Mouse (Mus musculus) urinary bladder, adult 2 months (tissue): ENCODE results near the gene Epha8. TPM values are rescaled to one million over a fixed set of nuclear protein-coding genes. Genes with fewer than 3 reads are reported as not detected.

ENCODE experiments used
- DNase-seq: peaks from one replicate; pipeline ENCODE4 v3.0.0; 2022; ENCODE audit warnings: low spot score
- polyA plus RNA-seq: library from polyadenylated mRNA; depleted of rRNA; stranded (reverse); fragments of >200 nt; gene quantifications from 2 replicates; pipeline ENCODE4 v1.2.3, GENCODE M21; 2012

The Epha8 gene
- polyA plus RNA-seq, 1 experiment = 0.03 TPM

DNA sequence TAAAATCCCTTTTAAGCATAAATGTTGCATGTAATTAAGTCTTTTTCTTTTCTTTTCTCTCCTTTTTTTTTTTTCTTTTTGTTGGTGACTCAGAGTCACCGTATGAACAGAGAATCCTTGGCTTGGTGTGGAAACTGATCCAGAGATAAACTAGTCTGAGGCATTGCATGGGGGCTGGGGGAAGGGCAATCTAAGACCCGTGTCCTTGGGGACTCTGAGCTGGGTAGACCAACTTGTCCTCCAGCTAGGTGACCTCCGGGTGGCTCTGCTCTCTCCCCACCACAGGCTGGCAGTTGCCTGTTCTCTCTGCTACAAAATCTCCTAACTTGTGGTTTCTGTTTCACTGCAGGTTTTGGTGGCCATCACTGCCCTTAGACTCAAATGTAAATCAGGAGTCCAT lies 3.5 kb upstream of the Epha8 start:
- DNase-seq = no peak

DNA sequence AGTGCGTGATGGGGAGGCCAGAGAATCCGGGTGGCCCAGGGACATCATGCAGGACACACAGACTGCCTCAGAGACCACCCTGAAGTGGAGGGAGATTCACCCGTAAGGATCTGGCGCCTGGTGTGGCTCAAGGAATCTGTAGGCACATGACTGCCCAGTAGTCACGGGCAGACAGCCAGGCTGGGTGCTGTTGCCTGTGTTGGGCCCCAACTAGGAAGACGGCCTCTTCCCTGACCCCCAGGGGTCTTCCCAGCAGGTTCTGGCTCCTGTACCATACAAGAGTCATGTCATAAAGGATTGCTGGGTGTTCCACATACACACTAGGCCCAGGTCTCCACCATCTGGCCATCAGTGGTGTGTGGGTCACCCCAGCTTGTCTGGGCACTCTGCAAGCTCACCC lies 2.1 kb downstream of the Epha8 start:
- no peak for DNase-seq

DNA sequence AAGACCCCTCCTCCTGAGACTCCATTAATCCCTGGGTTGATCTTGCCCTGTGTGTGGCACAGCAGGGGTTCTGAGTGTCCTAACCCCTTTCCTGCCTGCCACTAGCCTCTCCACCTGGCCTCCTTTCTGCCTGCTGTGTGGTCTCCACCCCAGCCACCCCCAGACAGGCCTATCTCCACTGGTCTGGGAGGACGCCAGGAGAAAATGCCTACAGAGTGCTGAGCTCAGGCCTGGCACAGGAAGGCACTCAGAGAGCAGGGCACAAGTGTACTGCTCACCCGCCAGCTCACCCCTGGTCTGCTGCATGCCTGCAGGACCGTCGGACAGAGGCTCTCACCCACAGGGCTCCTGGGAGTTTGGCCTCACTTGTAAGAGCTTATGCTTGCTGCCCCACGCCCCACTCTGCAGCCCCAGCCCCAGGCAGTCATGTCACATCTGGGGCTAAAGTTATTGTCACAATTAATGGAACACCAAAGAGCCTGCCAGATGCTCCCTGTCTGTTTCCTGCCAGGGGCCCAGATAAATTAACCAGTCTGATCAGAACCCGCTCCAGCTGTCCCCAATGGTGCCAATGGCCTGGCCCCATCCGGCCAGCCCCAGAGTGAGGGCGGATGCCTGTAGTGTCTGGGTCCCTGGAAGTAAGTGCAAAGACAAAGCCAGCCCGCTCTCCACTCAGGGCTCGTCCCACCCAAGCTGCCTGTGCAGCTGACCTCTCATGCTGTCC lies 7.2 kb downstream of the Epha8 start:
- DNase-seq = no peak

DNA sequence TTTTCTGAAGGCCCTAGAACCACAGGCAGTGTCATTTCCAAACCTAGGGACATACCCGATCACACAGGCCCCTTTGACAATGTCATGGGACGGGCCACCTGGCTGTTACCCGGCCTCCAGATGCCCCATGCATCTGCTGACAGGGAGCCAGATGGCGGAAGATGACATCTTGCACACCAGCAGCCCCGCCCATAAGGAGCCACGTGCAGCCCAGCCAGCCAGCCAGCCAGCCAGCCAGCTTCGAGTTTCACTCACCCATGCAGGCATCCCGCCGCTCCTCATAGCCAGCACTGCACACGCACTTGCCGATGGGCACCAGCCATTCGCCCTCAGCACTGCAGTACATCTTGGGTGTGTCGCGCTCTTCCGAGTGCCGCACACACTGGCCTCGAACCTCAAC lies 11.2 kb downstream of the Epha8 start:
- DNase-seq = no peak

DNA sequence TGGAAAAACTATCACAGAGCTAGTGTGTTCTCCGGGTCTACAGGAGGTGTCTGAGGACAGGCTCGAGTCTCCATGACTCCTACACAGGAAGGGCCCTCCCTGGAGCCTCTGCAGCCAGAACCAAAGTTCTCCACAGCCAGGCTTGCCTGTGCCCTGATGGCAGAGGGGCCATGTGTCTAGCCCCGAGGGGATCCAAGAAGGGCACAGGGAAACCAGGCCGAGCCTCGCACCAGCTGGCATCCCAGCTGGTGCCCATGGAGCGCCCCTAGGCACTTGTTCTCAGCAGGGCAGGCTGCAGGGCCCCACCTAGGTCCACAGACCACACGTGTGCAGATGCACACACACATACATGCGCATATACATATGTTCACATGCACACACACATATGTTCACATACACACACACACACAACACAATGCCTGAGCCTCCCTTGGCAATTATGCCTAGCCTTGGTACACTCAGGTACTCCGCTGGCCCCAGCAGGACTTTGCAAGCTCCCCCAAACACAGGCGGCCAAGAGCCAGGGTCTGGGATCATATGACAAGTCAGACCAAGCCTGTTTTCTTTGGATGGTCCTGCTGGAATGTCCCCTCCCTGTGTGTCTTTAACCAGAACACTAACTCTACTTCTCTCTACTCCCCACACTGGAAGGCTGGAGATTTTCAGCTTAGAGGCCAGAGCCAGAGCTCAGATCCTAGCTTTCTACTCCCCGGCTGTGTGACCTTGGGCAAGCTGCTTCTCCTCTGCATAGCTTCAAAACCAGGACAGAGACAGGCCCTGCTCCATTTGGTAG lies 11.9 kb downstream of the Epha8 start:
- no peak for DNase-seq

DNA sequence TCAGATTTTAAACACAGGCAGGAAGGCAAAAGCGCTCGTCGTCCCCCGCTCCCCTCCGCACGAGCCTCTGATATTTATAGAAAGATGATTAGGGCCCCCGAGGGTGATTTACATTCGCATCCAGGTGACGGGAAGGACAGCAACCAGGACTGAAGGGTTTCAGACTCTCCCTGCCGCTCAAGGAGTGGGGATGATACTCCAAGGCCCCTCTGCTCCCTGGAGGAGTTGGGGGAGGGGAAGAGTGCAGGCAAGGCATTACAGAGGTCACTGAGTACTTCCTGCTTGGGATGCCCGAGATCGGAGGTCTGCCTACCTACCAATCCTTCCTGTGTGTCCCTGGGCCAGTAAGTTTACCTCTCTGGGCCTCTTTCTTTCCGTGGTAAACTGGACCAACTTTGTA lies 13.4 kb downstream of the Epha8 start:
- DNase-seq = no peak

DNA sequence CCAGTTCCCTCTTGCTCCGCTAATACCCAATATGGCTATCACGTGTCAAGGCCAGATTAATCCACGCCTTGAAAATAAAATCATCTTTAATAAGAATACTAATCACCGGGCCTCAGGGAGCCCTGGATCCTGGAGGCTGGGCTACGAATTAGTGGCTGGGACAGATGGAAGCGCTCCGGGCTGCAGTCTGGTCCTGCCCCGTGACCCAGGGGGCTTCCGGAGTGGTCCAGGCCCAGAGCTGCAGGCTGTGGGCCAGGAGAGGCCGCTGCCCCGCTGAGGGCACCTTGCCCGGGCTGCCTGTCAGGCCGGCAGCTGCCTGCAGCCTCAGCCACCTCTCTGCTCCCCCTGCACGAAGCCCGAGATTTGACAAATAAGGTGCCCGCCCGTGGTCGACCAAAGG lies 13.9 kb downstream of the Epha8 start:
- DNase-seq = no peak

DNA sequence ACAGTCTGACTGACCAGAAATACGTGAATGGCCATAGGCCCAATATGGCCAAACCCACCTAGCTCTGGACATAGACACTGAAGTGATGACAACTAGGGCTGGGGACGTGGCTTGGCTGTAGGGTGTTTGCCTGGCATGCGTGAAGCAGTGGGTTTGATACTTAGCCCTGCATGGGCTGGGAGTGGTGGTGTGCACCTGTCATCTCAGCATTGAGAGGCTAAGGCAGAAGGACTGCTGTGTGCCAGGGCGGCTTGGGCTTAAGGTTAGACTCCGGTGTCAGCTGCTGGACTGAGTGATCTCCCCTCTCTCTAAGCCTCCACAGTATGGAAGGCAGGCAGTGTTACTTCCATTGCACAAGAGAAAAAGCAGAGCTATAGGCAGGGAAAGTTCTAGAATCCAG lies 18.7 kb downstream of the Epha8 start:
- DNase-seq = no peak

DNA sequence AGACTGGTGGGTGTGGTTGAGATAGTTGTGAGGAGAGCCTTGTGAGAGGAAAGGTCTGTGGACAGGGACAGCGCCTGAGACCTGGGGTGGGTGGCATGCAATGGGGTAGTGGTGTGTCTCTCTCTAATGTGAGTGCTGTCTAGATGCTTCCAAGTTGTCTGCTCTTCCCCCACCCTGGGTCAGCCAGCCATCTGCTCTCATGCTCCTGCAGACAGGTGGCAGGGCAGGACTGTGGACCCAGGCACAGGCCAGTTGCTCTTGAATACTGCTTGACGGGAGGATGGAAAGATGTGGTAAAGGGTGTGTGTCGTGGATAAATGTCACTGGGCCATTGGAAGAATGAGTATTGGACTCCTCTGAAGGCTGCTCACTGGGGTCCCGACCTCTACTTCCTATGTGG lies 19.3 kb downstream of the Epha8 start:
- DNase-seq = no peak

DNA sequence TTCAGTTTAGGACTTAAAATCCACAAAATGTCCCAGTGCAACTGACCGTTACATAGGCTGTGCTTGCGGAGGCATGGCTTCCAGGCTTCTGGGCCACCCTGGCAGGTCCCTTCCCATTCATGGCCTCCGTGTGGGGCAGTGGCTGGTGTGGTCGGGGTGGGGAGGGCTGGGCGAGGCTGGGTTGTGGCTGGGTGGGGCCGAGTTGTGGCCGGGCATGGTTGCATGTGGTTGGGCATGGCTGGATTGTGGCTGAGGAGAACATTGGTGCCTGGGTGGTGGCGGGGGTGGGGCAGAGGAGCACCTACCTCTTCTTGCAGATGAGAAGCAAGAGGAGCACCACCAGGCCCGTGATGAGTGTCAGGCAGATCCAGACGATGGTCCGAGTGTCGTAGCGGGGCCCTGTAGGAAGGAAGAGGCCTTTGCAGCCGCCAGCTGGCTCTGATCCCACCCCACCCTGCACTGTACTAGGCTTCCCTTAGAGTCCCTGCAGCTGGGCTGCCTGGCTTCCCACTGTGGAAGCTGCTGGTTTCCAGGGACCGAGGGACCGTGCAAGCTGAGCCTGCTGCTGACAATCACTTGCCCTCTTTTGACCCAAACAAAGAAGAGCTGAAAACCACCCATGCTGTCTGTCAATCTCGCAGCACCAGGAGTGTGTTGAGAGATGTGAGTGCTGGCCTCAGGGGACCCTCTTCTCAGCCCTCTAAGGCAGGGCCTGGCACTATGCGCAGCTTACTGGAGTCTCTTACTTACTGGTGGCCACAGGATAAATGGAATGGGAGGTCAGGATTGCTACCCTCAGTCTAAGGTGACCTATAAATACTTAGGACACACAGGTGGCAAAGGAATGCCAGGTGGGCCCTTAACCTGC lies 21.6 kb downstream of the Epha8 start:
- DNase-seq = no peak

DNA sequence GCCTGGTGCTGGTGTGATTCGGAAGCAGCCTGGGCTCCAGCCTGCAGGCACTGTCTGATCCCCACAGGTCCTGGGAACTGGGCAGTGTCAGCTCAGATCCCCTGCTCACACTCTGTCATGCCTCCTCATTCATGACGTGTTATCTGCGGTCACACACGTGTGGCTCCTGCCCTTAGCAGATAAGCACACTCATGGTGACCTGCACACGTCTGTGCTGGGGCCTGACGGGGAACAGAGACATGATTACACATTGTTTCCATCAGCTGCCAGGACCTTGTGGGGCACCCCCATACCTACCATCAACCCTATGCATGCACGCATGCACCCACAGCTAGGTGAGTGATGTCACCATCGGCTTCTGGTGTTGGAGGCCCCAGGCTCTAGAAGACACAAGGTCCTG lies 26.1 kb downstream of the Epha8 start:
- DNase-seq = no peak

DNA sequence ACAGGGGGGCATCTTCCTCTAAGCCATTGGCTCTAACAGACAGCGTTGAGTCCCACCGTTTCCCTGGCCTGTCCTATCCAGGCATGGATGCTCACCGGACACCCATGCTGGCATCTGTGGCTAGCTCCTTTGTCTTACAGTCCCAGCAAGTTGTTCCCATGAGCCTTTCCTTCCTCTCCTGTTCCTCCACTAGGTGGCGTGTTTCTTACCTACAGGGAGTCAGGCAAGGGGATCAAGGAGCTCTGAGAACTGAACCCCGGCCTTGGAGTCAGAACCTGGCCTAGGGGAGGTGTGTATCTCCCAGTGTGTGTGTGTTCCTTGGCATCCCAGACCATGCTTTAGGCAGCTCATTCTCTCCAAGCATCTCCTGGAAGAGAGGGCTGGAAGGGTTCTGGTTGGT lies 27.7 kb downstream of the Epha8 start:
- DNase-seq = no peak

DNA sequence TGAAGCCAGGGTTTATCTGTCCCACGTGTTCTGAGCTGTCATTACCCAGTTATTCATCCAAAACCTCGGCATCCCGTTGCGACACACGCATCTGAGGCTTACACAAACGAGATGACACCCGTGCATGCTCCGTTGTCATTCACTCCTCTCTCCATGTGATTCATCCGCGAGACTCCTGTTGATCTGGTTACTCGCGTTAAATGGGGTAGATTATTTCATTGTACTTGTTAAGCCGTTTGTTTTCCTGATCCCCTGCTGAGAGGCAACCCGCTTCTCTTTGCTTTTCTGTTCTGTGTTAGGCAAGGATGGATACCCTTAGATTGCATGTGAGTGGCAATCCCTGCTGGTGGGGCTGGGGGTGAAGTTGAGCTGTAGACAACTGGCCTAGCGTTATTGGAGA lies 30.8 kb downstream of the Epha8 start:
- DNase-seq = no peak

DNA sequence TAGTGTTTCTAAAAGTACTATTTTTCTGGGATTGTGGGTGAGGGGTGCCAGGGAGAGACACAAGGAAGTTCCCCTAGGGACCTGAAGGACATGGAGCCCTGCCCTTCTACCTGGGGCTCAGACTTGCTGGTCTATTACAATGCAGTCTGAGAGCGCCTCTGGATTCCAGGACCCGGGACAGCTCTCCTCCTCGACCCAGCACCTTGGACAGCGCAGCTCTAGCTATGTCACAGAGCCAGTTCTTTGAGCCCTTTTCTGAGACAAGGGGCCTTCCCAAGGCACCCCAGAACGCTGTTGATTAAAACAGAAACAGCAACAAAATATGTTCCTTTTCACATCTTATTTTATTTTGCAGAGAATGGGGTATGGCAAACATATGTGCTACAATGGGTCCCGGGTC lies 32.1 kb downstream of the Epha8 start:
- DNase-seq = peak; percentile 43

DNA sequence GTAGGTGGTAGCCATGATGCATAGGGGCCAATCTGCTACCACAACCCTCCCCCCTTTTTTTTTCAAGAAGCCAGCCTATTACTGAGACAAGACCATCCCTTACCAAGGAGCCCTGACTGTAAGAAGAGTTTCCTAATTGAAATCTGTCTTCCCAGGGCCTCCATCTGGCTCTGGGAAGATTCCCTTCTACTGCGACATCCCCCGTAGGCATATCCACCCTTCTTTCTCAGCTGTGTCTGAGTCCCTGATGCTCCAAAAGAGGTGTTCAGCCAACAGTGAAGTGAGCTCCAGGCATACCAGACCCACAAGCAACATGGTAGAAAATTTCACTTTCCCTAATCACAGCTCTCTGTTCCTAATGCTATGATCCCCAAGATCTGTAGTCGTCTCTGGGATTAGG lies 37.1 kb downstream of the Epha8 start:
- DNase-seq = no peak

DNA sequence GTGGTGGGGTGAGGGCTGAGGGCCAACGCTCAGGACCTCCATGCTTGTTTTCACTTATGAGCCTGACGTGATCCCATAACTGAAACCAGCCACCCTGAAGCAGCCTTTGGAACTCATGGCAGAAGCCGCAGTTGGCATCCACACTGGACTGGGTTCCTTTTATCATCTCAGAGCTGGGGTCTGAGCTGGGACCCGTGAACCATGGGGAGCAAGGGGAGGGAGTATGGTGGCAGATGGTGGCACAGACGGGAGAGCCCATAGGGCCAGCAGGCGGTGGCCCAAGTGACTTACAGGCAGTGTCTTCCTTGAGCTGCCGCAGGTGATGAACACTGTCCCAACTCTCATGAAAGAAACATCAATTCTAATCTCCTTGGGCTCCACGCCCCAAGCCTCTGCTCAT lies 37.8 kb downstream of the Epha8 start:
- no peak for DNase-seq

DNA sequence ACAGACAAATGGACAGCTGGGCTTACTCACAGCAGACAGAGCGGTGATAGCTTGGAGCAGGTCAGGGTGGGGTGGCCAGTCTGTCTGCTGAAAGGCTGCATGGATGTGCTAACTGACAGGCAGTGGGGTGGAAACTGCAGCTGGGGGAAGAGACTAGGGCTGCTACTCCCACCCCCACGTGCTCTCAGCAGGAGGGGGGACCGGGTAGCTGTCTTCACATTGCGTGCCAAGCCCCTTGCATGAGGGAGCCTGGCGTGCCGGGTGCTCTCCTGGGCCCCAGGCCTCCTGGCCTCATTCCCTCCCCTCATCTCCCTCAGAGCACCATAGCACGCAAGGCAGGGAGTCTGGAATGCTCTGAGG lies 39.5 kb downstream of the Epha8 start:
- no peak for DNase-seq

DNA sequence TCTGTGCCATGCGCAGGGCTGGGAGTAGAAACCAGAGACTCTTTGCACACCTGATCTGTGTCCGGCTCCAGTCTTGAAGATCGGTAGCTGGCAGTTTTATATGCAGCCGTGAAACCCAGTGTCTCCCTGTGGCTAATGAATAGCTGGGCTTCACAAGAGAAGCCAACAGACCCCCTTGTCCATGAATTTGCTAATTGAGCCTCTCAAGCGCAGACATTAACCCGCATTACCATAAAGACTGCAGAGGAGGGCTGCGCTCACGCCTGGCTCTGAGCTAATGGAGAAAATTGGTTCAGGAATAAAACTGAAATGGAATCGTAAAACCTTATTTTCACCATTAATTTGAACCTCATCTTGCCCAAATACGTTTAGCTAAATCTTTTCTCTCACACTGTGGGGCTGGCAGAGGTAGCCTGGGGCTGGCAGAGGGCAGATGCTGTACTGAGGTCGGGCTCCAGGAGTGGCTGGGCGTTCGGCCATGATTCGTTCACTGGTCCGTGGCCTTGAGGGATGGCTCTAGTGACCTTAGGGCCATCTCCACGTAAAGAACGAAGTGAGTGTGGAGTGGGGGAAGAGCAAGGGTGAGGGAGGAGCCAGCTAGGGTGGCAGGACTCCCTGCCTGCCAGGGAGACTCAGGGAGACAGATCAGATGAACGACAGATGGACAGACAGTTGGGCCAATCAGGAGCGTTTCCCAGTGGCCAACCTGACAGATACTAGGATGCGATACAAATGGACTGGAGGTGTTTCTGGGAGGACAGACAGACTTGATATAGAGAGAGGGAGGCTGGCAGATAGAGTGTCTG lies 40.1 kb downstream of the Epha8 start:
- DNase-seq = no peak

DNA sequence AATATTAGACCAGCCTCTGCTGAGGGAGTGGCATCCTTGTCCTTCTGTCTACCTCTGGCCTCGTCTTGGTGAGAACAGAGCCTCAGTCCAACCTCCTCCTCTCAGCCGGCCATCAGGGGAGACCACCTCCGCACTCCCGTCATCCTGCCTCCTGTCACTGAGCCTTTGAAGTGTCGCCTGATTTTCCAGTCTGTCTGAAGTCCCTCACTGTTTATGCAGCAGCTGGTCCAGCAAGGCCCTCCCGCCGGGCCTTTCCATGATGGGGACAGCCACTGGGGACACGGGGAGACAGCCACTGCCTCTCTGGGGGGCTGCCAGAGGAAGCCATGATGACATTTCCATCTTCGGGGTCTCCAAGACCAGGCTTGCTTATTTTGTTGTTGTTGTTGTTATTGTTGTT lies 43.8 kb downstream of the Epha8 start:
- no peak for DNase-seq

DNA sequence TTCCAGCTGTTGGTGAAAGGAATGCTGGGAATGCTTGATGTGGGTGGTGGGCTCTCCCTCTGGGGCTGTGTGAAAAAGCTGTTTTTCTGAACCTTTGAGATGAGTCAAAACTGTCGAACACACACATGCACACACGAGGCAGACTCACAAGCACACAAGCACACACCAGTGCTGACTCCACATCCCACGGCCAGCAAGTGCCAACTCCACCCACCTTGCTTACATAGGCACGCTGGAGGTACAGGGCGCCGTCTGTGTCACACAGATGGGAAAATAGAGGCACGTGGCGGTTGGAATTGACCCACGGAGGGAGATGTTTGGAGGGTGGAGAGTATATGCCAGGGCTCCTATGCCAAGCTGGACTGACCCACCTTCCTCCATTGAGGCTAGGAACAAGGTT lies 44.8 kb downstream of the Epha8 start:
- DNase-seq = no peak

DNA sequence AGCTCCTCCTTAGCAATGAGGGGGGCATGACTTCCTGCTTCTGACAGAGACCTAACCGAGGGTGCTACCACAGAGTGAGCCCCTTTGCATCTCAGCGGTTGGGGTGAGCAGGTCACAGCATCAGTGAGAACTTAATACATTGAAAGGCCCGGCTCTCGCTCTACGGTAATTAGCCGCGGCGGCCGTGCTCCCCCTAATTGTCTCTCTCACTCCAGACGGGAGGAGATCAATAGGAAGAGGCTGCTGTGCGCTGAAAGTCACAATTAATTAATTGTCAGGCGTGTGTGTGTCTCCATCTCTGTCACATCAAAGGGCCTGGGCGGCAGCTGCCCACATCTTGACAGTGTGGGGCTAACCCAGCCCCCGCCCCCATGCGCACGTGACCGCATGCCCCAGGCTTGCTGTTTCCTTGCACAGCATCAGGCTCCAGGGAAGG lies 45.4 kb downstream of the Epha8 start:
- DNase-seq = no peak

DNA sequence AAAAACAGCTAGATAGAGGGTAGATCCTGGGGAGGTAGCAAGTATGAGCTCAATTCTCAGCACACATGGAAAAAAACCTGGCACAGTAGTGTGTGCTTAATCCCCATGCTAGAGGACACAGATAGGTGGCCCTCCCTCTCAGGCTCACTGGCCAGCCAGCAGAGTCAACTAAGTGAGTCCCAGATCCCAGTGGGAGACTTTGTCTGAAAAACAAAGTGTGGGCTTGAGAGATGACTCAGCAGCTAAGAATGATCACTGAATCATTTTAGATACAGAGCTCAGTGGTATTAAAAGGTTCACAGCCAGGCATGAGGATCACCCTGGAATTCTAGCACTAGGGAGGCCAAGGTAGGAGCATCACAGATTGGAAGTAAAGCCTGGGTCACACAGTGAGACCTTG lies 48.8 kb downstream of the Epha8 start:
- no peak for DNase-seq
